Mouse (Mus musculus) kidney, adult 2 months (tissue): ENCODE data around the gene Actr1a. TPM values are rescaled to one million over a fixed set of nuclear protein-coding genes. Genes with fewer than 3 reads are reported as not detected.

Source experiments
- DNase-seq: peaks from one replicate; pipeline ENCODE4 v3.0.0; 2021
- H3K27ac ChIP-seq: fragments of 200-500 bp; 2 replicates; pipeline ENCODE4 v1.5.1; 2012; ENCODE audit warnings: low read depth, low read length, control low read depth, inconsistent platforms; ENCODE audit not compliant: insufficient read depth
- H3K27me3 ChIP-seq: fragments of 200-500 bp; replicated peaks from 2 replicates; pipeline ENCODE4 v1.6.1; 2012; ENCODE audit warnings: mild to moderate bottlenecking, moderate library complexity, low read length, inconsistent platforms; ENCODE audit not compliant: control insufficient read depth, insufficient read depth
- H3K36me3 ChIP-seq: fragments of 200-500 bp; 2 replicates; pipeline ENCODE4 v1.6.1; 2012; ENCODE audit warnings: mild to moderate bottlenecking, moderate library complexity, low read length, inconsistent platforms; ENCODE audit not compliant: control insufficient read depth, insufficient read depth
- H3K4me1 ChIP-seq: fragments of 200-500 bp; 2 replicates; pipeline ENCODE4 v1.6.1; 2011; ENCODE audit warnings: low read length; ENCODE audit not compliant: control insufficient read depth, insufficient read depth
- H3K4me3 ChIP-seq: fragments of 200-500 bp; 2 replicates; pipeline ENCODE4 v1.5.1; 2011; ENCODE audit warnings: mild to moderate bottlenecking, low read depth, low read length, control low read depth; ENCODE audit not compliant: insufficient read depth
- CTCF ChIP-seq: fragments of 200-500 bp; conservative IDR thresholded peaks from 2 replicates; pipeline ENCODE4 v1.5.1; 2011; ENCODE audit warnings: low read depth, mild to moderate bottlenecking, control low read depth, low read length, moderate library complexity, mixed read lengths; ENCODE audit not compliant: insufficient read depth, insufficient read length
- POLR2A ChIP-seq: fragments of 200-500 bp; IDR thresholded peaks from one replicate; pipeline ENCODE4 v1.6.1; 2011; ENCODE audit warnings: low read depth, low read length, control low read depth
- WGBS: fragments of 180-500 bp; shearing (Covaris S2); methylation state at CpG from one replicate; pipeline ENCODE4 v1.1.7; 2018; 5-methylcytosine and 5-hydroxymethylcytosine counted together
- polyA plus RNA-seq: library from polyadenylated mRNA; depleted of rRNA; stranded (reverse); fragments of >200 nt; gene quantifications from 2 replicates; pipeline ENCODE4 v1.2.3, GENCODE M21; 2012

The Actr1a gene
- polyA plus RNA-seq, 1 experiment = 80.4 TPM

GRCm38 (mm10) chr19:46350168-46350932, 45.2 kb downstream of the Actr1a start, which contains the start of gene 2310034G01Rik:
TSS of gene 2310034G01Rik (minus strand) at chr19:46350302.
- Histone ChIP-seq H3K4me1 (peaks cover 6% of the 10 kb centered on the region; the same call in 1 of the 2 replicates), H3K27me3 (no peaks in the 10 kb centered on the region), H3K4me3 (peak within 1 kb of the TSS; percentile 81), H3K36me3 (no peaks in the 10 kb centered on the region), H3K27ac (no peak within 1 kb of the TSS)
- 58% methylated on average over 10 of the region's 10 CpGs for WGBS
- TF ChIP-seq POLR2A (no peak), CTCF (no peak)
- DNase-seq = no peak

DNA sequence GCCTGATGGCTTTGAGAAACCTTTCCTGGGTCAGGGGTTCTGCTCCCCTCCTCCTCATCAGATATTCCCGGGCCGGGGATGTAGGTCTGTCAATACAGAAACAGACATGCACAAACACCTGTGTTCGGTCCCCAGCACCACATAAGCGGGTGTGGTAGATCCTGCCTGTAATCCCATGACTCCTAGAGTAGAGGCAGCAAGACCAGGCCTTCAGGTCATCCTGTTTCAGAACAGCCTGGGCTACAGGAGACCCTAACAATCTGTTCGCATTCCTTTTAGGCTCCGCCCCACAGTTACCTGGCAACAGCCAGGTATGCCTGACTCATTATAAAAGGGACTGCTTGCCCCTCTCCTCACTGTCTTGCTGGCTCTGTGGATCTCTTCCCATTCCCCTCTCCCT, 46.0 kb downstream of the Actr1a start:
- no peak overlapping the region for H3K27ac ChIP-seq
- no peak for DNase-seq
- peak overlapping the region; percentile 81 for H3K4me3 ChIP-seq
- TF ChIP-seq POLR2A (no peak), CTCF (no peak)
- H3K4me1 ChIP-seq = peaks cover 6% of the 10 kb centered on the region; the same call in 1 of the 2 replicates
- H3K36me3 ChIP-seq = no peaks in the 10 kb centered on the region
- H3K27me3 ChIP-seq = no peaks in the 10 kb centered on the region
- 42% methylated on average over 6 of the region's 6 CpGs for WGBS

DNA sequence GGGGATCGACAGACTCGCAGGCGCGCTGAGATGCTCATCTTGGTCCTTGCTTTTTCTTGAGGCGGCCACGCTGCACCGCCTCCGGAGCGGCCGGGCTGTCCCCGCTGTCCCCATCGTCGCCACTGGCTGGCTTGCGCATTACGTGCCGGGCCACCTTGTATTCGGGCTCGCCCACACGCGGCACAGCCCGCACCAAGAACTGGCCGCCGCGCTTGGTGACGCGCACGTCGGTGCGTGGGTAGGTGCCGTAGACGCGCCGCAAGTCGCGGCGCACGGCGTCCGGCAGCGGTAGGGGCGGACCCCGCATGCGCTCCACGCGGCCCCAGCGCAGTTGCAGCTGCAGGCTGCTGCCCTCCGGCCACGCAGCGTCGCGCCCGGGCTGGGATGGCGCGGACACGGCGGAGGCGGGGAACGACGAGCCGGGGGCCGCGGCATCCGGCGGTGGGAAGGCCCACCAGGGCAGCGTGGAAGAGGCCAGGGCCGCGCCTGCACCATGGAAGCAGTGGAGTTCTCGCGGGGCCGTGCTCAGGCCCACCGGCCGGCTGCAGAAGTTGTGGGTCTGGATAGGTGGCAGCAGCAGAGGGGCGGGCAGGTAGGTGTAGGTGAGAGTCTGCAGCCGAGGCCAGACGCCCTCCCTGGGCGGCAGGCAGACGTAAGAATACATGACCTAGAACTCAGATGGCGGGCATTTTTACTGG, 46.6 kb downstream of the Actr1a start:
- peaks cover 6% of the 10 kb centered on the region; the same call in 1 of the 2 replicates for H3K4me1 ChIP-seq
- H3K27ac ChIP-seq = peak overlapping the region; percentile 31; the same call in 1 of the 2 replicates
- under 1% methylated on average over 78 of the region's 78 CpGs for WGBS
- peak overlapping the region; percentile 81 for H3K4me3 ChIP-seq
- peak; percentile 32 for TF ChIP-seq POLR2A
- TF ChIP-seq CTCF = no peak
- DNase-seq = peak; percentile 76
- H3K36me3 ChIP-seq = no peaks in the 10 kb centered on the region
- H3K27me3 ChIP-seq = no peaks in the 10 kb centered on the region

GRCm38 (mm10) chr19:46347936-46348668, 47.4 kb downstream of the Actr1a start:
- 23% methylated on average over 14 of the region's 14 CpGs for WGBS
- peaks cover 6% of the 10 kb centered on the region; the same call in 1 of the 2 replicates for H3K4me1 ChIP-seq
- H3K4me3 ChIP-seq = peak overlapping the region; percentile 81
- TF ChIP-seq POLR2A = no peak
- TF ChIP-seq CTCF = no peak
- peak; percentile 11 for DNase-seq
- H3K36me3 ChIP-seq = no peaks in the 10 kb centered on the region
- no peaks in the 10 kb centered on the region for H3K27me3 ChIP-seq
- H3K27ac ChIP-seq = peak overlapping the region; percentile 31; the same call in 1 of the 2 replicates

- Histone ChIP-seq H3K4me3 (no peak overlapping the region), H3K27ac (no peak overlapping the region), H3K36me3 (no peaks in the 10 kb centered on the region), H3K4me1 (peaks cover 6% of the 10 kb centered on the region; the same call in 1 of the 2 replicates), H3K27me3 (no peaks in the 10 kb centered on the region)
- DNase-seq = no peak
- 97% methylated on average over 1 of the region's 1 CpGs for WGBS
- no peak for TF ChIP-seq CTCF
- TF ChIP-seq POLR2A = no peak
These were observed 48.4 kb downstream of the Actr1a start for GRCm38 (mm10) chr19:46347146-46347545.

DNA sequence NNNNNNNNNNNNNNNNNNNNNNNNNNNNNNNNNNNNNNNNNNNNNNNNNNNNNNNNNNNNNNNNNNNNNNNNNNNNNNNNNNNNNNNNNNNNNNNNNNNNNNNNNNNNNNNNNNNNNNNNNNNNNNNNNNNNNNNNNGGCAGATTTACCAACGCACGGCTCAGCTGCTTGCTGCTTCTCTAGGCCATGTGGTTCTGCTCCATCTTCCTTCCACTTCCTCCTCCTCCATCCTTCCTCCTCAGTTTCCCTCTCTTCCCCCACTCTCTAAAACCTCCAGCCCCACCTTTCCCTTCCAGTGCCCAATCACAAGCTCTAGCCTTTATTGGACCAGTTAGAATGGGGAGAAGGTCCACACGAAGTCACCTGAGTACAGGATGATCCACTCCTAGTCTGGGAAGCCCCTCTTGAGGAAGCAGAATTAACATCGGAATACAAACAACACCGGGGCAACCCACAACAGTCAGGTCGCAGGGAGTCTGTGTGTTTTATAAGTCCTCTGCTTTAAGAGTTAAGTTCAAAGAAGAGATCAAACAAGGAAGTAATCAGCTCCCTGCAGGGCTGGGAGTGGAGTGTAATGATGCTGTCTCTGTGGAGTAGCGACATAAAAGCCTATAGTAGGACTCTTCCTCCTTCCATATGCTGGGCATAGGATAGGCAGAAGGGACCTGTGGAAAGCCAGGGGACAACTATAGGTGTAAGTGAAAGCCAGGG, 50.7 kb downstream of the Actr1a start:
- no peak overlapping the region for H3K4me3 ChIP-seq
- WGBS = 44% methylated on average over 7 of the region's 7 CpGs
- no peak overlapping the region for H3K27ac ChIP-seq
- no peaks in the 10 kb centered on the region for H3K36me3 ChIP-seq
- H3K27me3 ChIP-seq = no peaks in the 10 kb centered on the region
- H3K4me1 ChIP-seq = peaks cover 6% of the 10 kb centered on the region; the same call in 1 of the 2 replicates
- DNase-seq = no peak
- TF ChIP-seq CTCF = no peak
- no peak for TF ChIP-seq POLR2A
